Mouse (Mus musculus) kidney, postnatal 10 days (tissue): ENCODE results near the gene Rhox9.
"Not testable (repeated sequence)": the region's sequence is repeated elsewhere in the genome, so short reads cannot be mapped to it uniquely, and the experiment has no call there.

Experiments
- DNase-seq: peaks from one replicate; pipeline ENCODE4 v3.0.0; 2021; ENCODE audit warnings: mixed read lengths

Gene Rhox9

DNA sequence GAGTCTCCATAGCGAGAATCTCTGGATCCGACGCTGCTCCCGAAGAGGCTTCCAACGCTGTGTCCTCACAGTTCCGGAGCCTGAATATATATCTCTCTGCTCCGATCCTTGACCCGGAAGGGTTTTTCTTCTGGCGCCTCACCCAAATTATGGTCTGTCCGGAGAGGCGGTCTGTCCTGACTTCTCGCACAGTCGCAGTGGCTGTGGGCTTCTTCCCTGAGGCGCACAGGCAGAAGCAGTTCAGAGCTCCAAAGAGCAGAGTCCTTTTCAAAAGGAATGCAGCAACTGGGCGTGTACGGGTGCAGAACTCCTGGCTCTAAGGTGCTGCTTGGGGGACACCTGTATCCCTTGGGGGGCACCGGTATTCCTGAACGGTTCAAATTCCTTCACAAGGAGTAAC is at the start of gene Rhox9:
Rhox9 (minus strand) TSS at position 101 of the 400 bp plus-strand sequence.
- not testable (repeated sequence) for DNase-seq

DNA sequence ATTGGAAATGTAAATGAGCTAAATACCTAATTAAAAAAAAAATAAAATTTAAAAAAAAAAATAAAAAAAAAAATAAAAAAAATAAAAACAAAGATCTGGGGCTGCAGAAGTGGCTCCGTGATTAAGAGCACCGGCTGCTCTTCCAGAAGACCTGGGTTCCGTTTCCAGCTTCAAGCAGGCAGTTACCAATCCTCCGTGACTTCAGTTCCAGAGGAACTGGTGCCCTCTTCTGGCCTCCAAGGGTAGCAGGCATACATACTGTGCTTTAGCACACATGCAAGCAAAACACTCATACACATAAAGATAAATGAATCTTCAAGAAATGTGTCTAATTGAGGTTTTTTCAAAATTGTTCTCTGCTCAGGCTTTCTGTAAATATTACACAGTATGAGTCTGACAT is 14.7 kb upstream of the Rhox9 start:
- no peak for DNase-seq

DNA sequence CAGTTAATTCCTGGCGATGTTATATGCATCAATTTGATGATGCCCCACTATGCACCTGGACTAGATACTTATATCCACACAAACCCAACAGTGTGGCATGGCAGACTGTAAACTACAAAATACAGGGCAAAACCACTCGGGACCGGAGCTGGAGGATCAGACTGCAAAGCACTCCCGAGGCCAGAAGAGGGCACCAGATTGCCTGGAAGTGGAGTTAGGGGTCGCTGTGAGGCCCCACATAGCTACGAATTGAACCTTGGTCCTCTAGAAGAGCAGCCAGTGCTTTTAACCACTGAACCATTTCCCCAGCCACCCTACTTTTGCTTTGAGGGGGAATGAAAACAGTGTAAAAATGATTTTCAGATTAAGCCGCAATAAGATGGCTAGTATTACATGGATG is 7.0 kb upstream of the Rhox9 start:
- peak; percentile 6 for DNase-seq

DNA sequence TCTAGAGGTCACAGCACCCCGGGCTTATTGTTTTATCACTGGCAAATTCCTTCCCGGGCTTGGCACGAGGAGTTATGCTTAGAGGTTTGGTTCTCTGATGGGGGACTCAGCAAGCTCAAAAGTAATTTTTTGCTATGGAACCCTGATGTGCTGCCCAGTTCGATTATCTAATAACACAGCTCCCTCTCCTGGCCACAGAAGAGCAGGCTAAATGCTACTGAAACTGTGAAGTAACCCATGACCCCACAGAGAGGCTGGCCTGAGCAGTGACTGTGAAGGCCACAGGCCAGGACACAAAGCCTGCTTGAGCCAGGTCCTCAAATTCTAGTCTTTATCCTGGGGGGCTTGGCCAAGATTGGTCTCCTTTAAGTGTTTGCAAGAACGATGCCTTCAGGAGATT is 2.2 kb upstream of the Rhox9 start:
- peak; percentile 5 for DNase-seq

DNA sequence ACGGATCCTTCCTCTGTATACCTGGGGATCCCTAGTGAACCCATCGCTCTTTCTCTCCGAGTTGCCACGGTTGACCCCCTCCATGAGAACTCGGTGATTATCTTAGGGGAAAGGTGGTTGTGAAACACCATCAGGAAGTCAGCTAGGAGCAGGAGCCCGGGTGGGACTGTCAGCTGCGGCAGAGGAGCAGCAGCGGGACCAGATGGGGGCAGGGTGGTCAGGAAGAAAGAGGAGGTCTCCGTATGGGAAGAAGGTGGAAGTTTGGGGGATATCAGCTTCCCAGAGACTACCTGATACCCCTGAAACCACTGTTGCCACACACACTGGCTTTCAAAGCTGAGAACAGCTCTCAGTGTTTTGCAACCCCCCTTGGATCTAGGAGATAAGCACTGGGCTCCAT is 4.4 kb downstream of the Rhox9 start, which contains the start of gene Rhox7b:
Rhox7b (minus strand) TSS at position 101 of the 400 bp plus-strand sequence.
- DNase-seq, result not testable (repeated sequence)

DNA sequence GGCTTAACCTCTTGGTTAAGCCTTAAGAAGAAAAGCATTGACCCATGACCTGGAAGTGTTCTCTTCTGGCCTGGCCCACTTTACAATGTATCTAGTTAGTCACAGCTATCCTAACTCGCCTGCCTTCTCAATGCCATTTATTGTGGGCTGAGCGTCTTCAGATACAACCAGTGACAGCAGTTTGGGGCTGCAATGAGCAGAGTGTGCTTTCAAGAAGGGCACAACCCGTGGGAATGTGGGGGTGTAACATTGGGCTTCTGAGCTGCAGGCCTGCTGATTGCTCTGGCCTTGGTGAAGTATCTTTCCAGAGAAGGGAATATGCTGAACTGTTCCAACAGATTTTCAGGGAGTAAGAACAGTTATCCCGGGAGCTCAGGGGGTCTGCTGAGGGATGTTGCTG is 22.7 kb downstream of the Rhox9 start, which contains the start of gene Rhox8:
Rhox8 (minus strand) TSS at position 101 of the 400 bp plus-strand sequence.
- no peak for DNase-seq

DNA sequence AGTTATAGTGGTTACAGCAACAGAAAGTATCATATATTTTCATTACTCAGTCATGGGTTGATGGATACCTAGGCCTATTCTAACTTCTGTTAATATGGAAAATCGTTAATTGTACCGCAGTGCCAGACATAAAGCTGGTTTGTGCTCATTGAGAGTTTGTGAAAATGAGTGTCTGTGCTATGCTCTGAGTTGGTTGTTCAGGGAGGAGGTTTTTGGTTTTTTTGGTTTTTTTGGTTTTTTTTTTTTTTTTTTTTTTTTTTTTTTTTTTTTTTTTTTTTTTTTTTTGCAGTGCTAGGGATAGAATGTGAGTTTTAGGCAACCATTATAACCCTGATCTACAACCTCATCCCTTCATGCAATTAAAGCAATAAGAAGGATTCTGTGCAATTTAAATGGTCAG is 29.9 kb downstream of the Rhox9 start:
- no peak for DNase-seq
